Mouse (Mus musculus) lung, embryonic 15.5 days (tissue): ENCODE measurements around the gene Gpr4. TPM values are rescaled to one million over a fixed set of nuclear protein-coding genes. Genes with fewer than 3 reads are reported as not detected.

ENCODE experiments used
- ATAC-seq: fragments of 200-750 bp; cut with Nextera tagmentation; 2 replicates; pipeline ENCODE4 v1.8.0; 2017; ENCODE audit warnings: moderate number of reproducible peaks, borderline replicate concordance; ENCODE audit not compliant: low FRiP score, low TSS enrichment; ENCODE audit errors: extremely low read depth
- H3K27ac ChIP-seq: fragments of 300-500 bp; sonication (generic); 2 replicates; pipeline ENCODE4 v1.5.1; 2015; ENCODE audit warnings: moderate library complexity, mild to moderate bottlenecking, inconsistent platforms
- H3K27me3 ChIP-seq: fragments of 300-500 bp; sonication (generic); 2 replicates; pipeline ENCODE4 v1.6.1; 2015; ENCODE audit warnings: inconsistent platforms
- H3K36me3 ChIP-seq: fragments of 300-500 bp; sonication (generic); 2 replicates; pipeline ENCODE4 v1.6.1; 2015; ENCODE audit warnings: inconsistent platforms
- H3K4me1 ChIP-seq: fragments of 300-500 bp; sonication (generic); 2 replicates; pipeline ENCODE4 v1.6.1; 2015; ENCODE audit warnings: inconsistent platforms
- H3K4me2 ChIP-seq: fragments of 300-500 bp; sonication (generic); 2 replicates; pipeline ENCODE4 v1.6.1; 2015; ENCODE audit warnings: inconsistent platforms, mild to moderate bottlenecking, moderate library complexity
- H3K4me3 ChIP-seq: fragments of 300-500 bp; sonication (generic); 2 replicates; pipeline ENCODE4 v1.5.1; 2015; ENCODE audit warnings: mild to moderate bottlenecking, inconsistent platforms
- H3K9ac ChIP-seq: fragments of 300-500 bp; sonication (generic); 2 replicates; pipeline ENCODE4 v1.6.1; 2015; ENCODE audit warnings: inconsistent platforms
- H3K9me3 ChIP-seq: fragments of 300-500 bp; sonication (generic); 2 replicates; pipeline ENCODE4 v1.6.1; 2016; ENCODE audit warnings: inconsistent platforms
- WGBS: fragments of 180-500 bp; shearing (Covaris S2); methylation state at CpG from one replicate; pipeline ENCODE4 v1.1.7; 2015; 5-methylcytosine and 5-hydroxymethylcytosine counted together
- polyA plus RNA-seq: library from polyadenylated mRNA; unstranded; fragments of >200 nt; fragmentation: Nextera tagmentation; extraction: Ambion mirVana; gene quantifications from 2 replicates; pipeline ENCODE4 v1.2.1, GENCODE M21; 2015

Gene Gpr4
- polyA plus RNA-seq, 1 experiment from 2014 or later, result 2.2 TPM

DNA sequence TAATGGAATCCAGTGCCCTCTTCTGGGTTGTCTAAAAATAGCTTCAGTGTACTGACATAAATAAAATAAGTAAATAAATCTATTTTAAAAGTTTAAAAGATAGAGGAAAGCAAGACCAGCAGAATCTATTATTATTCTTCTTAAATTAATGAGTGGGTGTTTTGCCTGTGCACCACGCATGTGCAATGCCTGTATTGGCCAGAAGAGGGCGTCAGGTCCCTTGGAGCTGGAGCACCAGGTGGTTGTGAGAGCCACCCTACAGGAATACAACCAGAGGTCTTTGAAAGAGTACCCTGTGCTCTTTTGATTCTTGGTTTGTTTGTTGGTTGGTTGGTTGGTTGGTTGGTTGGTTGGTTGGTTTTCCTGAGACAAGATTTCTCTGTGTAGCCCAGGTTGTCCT, 14.4 kb upstream of the Gpr4 start:
- H3K9ac ChIP-seq, result no peak overlapping the region
- no peaks in the 10 kb centered on the region for H3K27me3 ChIP-seq
- no peaks in the 10 kb centered on the region for H3K4me1 ChIP-seq
- no peak overlapping the region for H3K27ac ChIP-seq
- H3K9me3 ChIP-seq, result no peaks in the 10 kb centered on the region
- ATAC-seq, result no peak
- no peak overlapping the region for H3K4me3 ChIP-seq
- no peak overlapping the region for H3K4me2 ChIP-seq
- H3K36me3 ChIP-seq, result peaks cover 30% of the 10 kb centered on the region
- WGBS, result 29% methylated on average over 2 of the region's 2 CpGs

DNA sequence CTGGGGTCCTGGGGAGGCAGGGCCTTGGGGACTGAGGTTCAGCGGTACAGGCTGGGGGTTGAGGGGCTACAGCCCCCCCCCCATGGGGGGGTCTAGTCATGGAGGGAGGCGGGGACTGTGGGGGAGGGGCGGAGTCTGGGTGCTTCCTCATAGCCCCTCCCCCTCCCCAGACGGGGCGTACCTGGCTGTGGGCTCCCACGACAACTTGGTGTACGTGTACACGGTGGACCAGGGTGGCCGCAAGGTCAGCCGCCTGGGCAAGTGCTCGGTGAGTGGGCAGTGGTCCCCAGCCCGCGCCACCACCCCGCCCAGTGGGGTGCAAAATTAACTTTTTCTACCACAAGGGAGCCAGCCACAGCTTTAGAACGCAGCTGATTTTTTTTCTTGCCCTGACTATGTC, 10.7 kb upstream of the Gpr4 start:
- no peak overlapping the region for H3K27ac ChIP-seq
- H3K27me3 ChIP-seq, result no peaks in the 10 kb centered on the region
- H3K36me3 ChIP-seq, result peaks cover 16% of the 10 kb centered on the region
- no peak overlapping the region for H3K4me3 ChIP-seq
- no peak overlapping the region for H3K9ac ChIP-seq
- H3K4me2 ChIP-seq, result no peak overlapping the region
- no peaks in the 10 kb centered on the region for H3K4me1 ChIP-seq
- 0 out of 2 replicates have a peak, but pooled peaks have one; percentile 19 for ATAC-seq
- H3K9me3 ChIP-seq, result no peaks in the 10 kb centered on the region
- WGBS, result 70% methylated on average over 15 of the region's 15 CpGs

DNA sequence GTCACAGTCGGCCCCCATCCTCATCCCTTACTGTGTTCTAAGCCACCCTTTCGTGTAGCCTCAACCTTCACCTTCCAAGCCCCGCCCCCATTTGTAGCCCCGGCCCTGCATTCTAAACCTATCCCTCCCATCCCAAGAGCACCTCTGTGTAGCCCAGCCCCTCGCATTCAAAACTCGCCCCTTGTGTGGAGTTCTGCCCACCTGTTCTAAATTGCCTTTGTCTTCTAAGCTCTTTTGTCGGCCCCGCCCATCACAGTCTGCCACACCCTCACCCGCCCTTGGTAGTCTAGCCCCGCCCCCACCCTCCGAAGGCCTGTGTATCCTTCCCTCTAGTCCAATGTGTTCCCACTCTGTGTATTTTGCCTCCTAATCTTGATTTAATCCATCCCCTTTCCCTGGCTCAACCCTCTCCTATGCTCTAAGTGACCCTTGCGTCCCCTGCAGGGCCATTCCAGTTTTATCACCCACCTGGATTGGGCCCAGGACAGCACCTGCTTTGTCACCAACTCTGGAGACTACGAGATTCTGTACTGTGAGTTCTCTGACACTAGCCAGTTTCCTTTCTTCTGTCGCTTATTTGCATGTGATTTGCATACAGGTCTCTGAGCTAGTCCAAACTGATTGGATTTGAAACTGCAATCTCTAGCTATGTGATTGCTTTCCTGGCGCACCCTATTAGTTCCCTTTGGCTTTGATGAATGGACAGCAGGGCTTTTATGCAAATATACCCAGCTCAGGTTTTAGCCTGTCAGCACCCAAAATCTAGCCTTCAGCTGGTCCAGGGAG, 10.1 kb upstream of the Gpr4 start:
- Histone ChIP-seq H3K4me3 (no peak overlapping the region), H3K4me2 (no peak overlapping the region), H3K9ac (no peak overlapping the region), H3K27me3 (no peaks in the 10 kb centered on the region), H3K27ac (no peak overlapping the region), H3K4me1 (no peaks in the 10 kb centered on the region), H3K36me3 (peaks cover 16% of the 10 kb centered on the region), H3K9me3 (no peaks in the 10 kb centered on the region)
- WGBS, result 58% methylated on average over 15 of the region's 15 CpGs
- peak; percentile 49; the same call in 1 of the 2 replicates for ATAC-seq

DNA sequence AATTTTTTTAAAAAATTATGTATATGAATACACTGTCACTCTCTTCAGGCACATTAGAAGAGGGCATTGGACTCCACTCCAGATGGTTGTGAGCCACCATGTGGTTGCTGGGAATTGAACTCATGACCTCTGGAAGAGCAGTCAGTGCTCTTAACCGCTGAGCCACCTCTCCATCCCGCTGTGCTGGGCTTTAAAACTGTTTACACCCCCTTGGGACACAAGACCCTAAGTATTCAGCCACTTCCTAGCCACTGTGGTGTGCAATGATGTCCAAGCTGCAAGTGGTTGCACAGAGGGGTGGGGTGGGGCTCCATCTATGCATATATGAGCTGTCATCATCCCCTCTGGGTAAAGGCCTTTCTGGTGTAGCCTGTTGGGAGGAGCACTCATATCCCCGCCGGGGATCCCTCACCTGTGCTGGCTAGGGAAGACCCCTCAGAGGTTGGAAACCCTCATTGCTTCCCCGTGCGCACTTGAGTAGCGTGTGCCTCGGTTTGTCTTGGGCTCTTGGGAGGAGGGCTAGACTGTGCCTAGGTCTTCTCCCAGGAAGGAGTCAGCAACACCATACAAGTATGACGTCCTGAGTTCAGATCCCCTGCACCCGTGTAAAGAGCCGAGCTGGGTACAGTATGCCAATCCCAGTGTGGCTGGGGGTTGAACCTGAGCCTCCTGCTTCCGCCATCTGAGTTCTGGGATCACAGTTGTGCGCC, 4.0 kb upstream of the Gpr4 start:
- no peak overlapping the region for H3K9ac ChIP-seq
- ATAC-seq, result no peak
- no peak overlapping the region for H3K27ac ChIP-seq
- H3K4me2 ChIP-seq, result no peak overlapping the region
- peaks cover 13% of the 10 kb centered on the region; the same call in 1 of the 2 replicates for H3K36me3 ChIP-seq
- peaks cover 9% of the 10 kb centered on the region; the same call in 1 of the 2 replicates for H3K4me1 ChIP-seq
- H3K9me3 ChIP-seq, result no peaks in the 10 kb centered on the region
- no peak overlapping the region for H3K4me3 ChIP-seq
- peaks cover 4% of the 10 kb centered on the region; the same call in 1 of the 2 replicates for H3K27me3 ChIP-seq
- WGBS, result 74% methylated on average over 13 of the region's 13 CpGs

DNA sequence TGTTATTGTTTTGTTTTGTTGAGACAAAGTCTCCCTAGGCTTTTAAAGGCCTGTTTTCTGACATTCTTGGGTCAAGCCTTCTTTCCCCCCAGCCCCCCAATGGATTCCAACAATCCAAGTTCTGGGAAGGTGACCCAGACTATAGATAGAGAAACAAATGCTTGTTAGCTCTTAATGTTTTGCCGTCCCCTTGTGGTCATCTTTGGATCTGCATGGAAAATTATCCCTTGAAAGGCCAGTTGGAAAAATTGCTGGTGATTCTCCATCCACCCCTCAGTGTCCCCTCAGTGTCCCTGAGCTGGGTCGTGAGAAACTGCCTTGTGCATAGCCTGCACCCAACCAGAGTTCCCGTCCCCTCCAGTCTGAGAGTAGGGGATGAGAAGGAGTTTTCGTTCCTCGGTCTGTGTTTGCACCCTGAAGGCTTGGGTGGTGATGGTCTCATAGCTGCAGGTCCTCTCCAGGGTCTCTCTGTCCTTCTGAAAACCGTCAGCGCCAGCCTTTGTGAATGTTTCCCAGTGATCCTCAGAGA, 3.3 kb upstream of the Gpr4 start:
- WGBS, result 46% methylated on average over 7 of the region's 7 CpGs
- ATAC-seq, result no peak
- H3K36me3 ChIP-seq, result peaks cover 9% of the 10 kb centered on the region; the same call in 1 of the 2 replicates
- H3K27me3 ChIP-seq, result peaks cover 4% of the 10 kb centered on the region; the same call in 1 of the 2 replicates
- no peak overlapping the region for H3K4me3 ChIP-seq
- H3K27ac ChIP-seq, result no peak overlapping the region
- no peak overlapping the region for H3K9ac ChIP-seq
- no peak overlapping the region for H3K4me2 ChIP-seq
- no peaks in the 10 kb centered on the region for H3K9me3 ChIP-seq
- peaks cover 9% of the 10 kb centered on the region; the same call in 1 of the 2 replicates for H3K4me1 ChIP-seq

DNA sequence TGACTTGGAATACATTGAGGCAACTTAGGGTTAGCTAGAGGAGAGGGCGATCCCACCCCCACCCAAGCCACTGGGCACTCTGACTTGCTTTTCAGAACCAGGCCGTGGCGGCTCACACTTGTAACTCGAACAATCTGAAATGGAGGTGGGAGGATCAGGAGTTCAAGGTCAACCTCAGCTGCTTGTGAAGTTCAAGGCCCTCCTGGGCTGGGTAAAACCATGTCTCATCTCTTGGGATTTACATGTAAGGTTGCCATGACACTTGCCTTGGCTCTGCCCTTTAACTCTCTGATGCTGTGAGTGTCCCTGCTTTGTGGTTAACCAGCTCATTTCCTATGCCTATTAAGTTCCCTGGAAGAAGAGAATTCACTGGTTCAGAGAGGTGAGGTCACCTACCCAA, 2.8 kb upstream of the Gpr4 start:
- H3K4me1 ChIP-seq, result peaks cover 9% of the 10 kb centered on the region; the same call in 1 of the 2 replicates
- H3K4me3 ChIP-seq, result no peak overlapping the region
- H3K27me3 ChIP-seq, result peaks cover 4% of the 10 kb centered on the region; the same call in 1 of the 2 replicates
- no peak overlapping the region for H3K4me2 ChIP-seq
- H3K36me3 ChIP-seq, result peaks cover 9% of the 10 kb centered on the region; the same call in 1 of the 2 replicates
- H3K27ac ChIP-seq, result no peak overlapping the region
- ATAC-seq, result no peak
- 77% methylated on average over 4 of the region's 4 CpGs for WGBS
- no peaks in the 10 kb centered on the region for H3K9me3 ChIP-seq
- H3K9ac ChIP-seq, result no peak overlapping the region

DNA sequence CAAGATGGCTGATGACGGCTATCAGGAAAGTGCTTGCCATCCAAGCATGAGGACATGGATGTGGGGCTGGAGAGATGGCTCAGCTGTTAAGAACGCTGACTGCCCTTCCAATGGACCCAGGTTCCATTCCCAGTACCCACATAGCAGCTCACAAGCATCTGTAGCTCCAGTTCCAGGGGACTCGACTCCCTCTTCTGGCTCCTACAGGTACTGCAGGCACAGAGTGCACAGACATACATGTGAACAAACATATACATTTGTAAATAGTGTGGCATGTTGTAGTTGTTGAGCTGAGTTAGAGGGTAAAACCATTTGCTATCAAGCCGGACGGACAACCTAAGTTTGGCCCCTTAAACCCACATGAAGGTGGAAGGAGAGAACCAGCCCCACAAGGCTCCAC, 2.3 kb upstream of the Gpr4 start:
- WGBS, result 85% methylated on average over 5 of the region's 5 CpGs
- no peaks in the 10 kb centered on the region for H3K9me3 ChIP-seq
- peaks cover 4% of the 10 kb centered on the region; the same call in 1 of the 2 replicates for H3K27me3 ChIP-seq
- H3K27ac ChIP-seq, result no peak overlapping the region
- H3K4me1 ChIP-seq, result peaks cover 9% of the 10 kb centered on the region; the same call in 1 of the 2 replicates
- H3K9ac ChIP-seq, result no peak overlapping the region
- H3K36me3 ChIP-seq, result peaks cover 7% of the 10 kb centered on the region; the same call in 1 of the 2 replicates
- no peak overlapping the region for H3K4me3 ChIP-seq
- no peak overlapping the region for H3K4me2 ChIP-seq
- no peak for ATAC-seq

DNA sequence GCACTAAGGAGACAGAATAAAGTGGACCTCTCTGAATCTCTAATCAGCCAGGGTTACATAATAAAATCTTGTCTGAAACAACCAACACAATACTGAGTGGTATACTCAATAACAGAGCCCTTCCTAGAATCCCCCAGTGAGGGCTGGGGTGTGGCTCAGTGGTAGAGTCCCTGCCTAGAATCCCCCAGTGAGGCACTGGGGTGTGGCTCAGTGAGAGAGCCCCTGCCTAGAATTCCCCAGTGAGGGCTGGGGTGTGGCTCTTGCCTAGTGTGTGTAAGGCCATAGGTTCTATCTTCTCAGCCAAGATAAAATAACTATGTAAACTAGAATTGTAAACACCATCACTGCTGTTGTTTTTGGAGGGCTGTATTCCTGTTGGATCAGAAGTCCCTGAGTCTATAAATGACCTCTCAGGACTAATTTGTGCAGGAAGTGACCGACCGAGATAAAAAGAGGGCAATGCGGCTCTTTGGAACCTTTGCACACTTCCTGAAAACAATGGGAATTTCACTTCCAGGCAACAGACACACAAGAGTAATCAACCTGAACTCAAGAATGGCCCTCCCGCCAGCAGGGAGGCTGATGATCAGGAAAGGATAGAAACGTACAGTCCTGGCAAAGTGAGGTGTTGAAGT, 1.2 kb upstream of the Gpr4 start:
- H3K4me3 ChIP-seq, result no peak overlapping the region
- H3K4me2 ChIP-seq, result no peak overlapping the region
- peaks cover 4% of the 10 kb centered on the region; the same call in 1 of the 2 replicates for H3K27me3 ChIP-seq
- no peak for ATAC-seq
- H3K4me1 ChIP-seq, result peaks cover 9% of the 10 kb centered on the region; the same call in 1 of the 2 replicates
- H3K9ac ChIP-seq, result no peak overlapping the region
- H3K9me3 ChIP-seq, result no peaks in the 10 kb centered on the region
- H3K27ac ChIP-seq, result no peak overlapping the region
- H3K36me3 ChIP-seq, result no peaks in the 10 kb centered on the region
- 51% methylated on average over 5 of the region's 5 CpGs for WGBS

DNA sequence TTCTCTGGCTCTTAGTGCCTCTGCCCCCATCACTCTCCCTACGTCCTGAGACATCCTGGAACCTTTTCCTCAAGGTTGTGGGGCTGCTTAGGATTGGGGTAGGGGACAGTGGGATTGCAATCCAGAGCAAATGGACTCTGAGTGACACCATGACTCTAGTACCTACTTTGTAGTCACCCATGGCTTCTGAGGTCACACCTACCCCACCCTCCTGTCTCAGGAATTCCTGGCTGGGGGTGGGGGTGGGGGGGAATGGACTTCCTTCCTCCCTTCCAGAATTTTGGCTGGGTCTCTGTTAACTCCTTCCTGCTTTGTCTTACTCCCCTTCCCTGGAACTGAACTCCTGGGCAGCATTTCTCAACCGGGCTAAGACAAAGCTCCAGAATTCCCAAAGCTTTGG, 1.0 kb downstream of the Gpr4 start:
- Histone ChIP-seq H3K36me3 (no peaks in the 10 kb centered on the region), H3K9ac (no peak overlapping the region), H3K4me1 (peaks cover 13% of the 10 kb centered on the region; the same call in 1 of the 2 replicates), H3K27me3 (peaks cover 4% of the 10 kb centered on the region; the same call in 1 of the 2 replicates), H3K27ac (no peak overlapping the region), H3K9me3 (no peaks in the 10 kb centered on the region), H3K4me2 (peak overlapping the region; percentile 81), H3K4me3 (no peak overlapping the region)
- WGBS, result 61% methylated on average over 2 of the region's 2 CpGs
- no peak for ATAC-seq

DNA sequence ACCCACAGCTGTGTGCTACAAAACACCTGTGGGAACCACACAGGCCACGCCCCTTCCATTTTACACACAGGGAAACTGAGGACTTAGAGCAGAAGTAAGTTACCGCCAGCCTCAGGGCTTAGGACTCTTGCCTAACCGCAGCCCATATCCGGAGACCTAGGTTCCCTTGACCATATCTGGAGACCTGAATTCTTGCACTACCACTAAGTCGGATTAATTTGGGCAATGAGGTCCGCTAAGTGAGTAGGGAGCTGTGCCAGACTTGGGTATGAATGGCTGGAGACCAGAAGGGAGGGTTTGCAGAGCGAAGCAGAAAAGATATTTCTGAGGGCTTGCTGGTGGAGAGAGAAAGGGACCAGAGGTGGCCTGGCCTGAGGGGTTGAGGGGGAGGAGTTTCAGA, 2.0 kb downstream of the Gpr4 start:
- Histone ChIP-seq H3K4me2 (no peak overlapping the region), H3K27ac (no peak overlapping the region), H3K9ac (no peak overlapping the region), H3K36me3 (no peaks in the 10 kb centered on the region), H3K4me1 (peaks cover 13% of the 10 kb centered on the region; the same call in 1 of the 2 replicates), H3K4me3 (no peak overlapping the region), H3K9me3 (no peaks in the 10 kb centered on the region), H3K27me3 (peaks cover 4% of the 10 kb centered on the region; the same call in 1 of the 2 replicates)
- 64% methylated on average over 7 of the region's 7 CpGs for WGBS
- no peak for ATAC-seq

DNA sequence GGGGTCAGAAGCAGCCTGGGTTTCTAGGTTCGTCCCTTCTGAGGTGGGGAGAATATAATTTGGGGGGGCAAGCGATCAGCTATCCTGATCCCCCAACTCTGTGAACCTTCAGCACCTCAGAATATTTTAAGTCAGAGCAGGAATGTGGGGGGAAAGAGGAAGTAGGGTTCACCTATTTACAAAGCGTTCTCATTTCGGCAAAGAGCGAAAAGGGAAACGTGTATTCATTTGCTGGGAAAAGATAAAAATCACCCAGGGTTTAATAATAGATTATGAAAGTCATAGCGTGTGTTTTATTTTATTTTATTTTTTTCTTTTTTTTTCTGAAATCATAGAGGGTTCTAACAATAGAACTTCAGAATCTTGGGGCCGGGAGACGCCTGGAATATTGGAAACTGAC, 2.6 kb downstream of the Gpr4 start:
- H3K4me3 ChIP-seq, result no peak overlapping the region
- no peak overlapping the region for H3K9ac ChIP-seq
- no peak overlapping the region for H3K27ac ChIP-seq
- H3K9me3 ChIP-seq, result no peaks in the 10 kb centered on the region
- no peaks in the 10 kb centered on the region for H3K36me3 ChIP-seq
- H3K4me2 ChIP-seq, result no peak overlapping the region
- H3K27me3 ChIP-seq, result peaks cover 4% of the 10 kb centered on the region; the same call in 1 of the 2 replicates
- WGBS, result 62% methylated on average over 9 of the region's 9 CpGs
- ATAC-seq, result no peak
- H3K4me1 ChIP-seq, result peaks cover 13% of the 10 kb centered on the region; the same call in 1 of the 2 replicates
